Mouse (Mus musculus) embryonic fibroblast, embryonic 13.5 days (primary cell): ENCODE results near the gene Sptbn1.

Experiments used
- CTCF ChIP-seq: IDR thresholded peaks from 2 replicates; pipeline ENCODE4 v1.5.1; 2011; ENCODE audit warnings: mild to moderate bottlenecking, control low read depth, low read length, moderate library complexity, borderline replicate concordance; ENCODE audit not compliant: insufficient read depth
- POLR2A ChIP-seq: IDR thresholded peaks from 2 replicates; pipeline ENCODE4 v1.6.1; 2011; ENCODE audit warnings: low read depth, mild to moderate bottlenecking, control low read depth, low read length, moderate library complexity

GRCm38 (mm10) chr11:30126840-30127239 is 141.1 kb downstream of the Sptbn1 start:
- TF ChIP-seq CTCF (no peak), POLR2A (no peak)
